Mouse (Mus musculus): ENCODE measurements around the gene F930015N05Rik.

DNA sequence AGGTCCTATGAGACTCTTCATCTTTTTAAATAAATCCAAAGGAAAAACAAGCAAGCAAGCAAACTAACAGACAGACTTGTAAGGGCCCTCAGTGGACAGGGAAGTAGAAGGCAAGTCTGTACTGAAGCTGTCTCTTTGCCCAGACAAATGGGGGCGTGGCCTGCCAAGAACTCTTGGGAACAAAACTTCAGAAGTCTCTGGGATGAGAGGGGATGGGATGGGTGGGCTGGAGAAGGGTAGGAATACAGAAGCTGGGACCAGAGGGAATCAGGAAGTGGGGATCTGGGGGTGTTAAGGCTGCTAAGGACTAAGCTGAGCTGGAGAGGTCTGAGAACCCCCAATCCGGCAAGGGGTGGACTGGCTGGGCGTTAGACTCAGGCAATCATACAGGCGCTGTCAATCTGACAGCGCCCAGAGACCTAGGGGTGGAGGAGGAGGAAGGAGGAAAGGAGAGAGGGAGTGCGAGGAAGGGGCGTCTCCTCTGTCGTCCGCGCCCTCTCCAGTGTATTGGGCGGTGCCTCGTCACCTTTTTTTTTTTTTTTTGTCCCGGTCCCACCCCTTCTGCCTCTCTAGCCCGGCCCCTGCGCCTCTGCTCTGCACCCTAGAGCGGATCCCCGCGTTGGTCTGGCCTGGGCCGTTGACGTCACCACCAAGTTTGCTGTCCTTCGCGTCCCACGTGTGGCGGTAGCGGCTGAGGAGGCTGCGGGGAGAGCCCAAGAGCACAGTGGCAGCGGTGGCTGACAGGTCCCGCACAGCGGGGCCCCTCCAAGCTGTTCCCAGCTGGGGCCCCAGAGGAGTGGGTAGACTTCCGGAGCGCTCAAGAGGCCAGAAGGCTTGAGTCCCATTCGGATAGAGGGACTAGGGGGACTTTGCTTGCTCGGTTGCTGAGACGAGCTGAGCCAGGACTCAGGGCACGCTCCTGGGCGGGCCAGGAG lies 1.6 kb downstream of the F930015N05Rik start, which contains the start of gene Hs3st3a1:
- TF ChIP-seq CTCF (conservative IDR thresholded peaks at IDR 0.05; ENCODE audit: low read length) (no peak), POU5F1 (IDR thresholded peaks at IDR 0.05; ENCODE audit: borderline replicate concordance, low read length) (no peak)
